Mouse (Mus musculus) liver, embryonic 11.5 days (tissue): ENCODE results near the gene Tns4. TPM values are rescaled to one million over a fixed set of nuclear protein-coding genes. Genes with fewer than 3 reads are reported as not detected.

Source experiments
- ATAC-seq: fragments of 200-750 bp; cut with Nextera tagmentation; replicated peaks from 2 replicates; pipeline ENCODE4 v1.8.0; 2017; ENCODE audit warnings: moderate number of reproducible peaks, mild to moderate bottlenecking, moderate TSS enrichment, moderate library complexity; ENCODE audit not compliant: low FRiP score
- DNase-seq: peaks from one replicate; pipeline ENCODE4 v3.0.0-alpha.2; 2017; ENCODE audit warnings: low spot score
- H3K27ac ChIP-seq: fragments of 300-500 bp; sonication (generic); 2 replicates; pipeline ENCODE4 v1.5.1; 2014; ENCODE audit warnings: mild to moderate bottlenecking, low read depth, low read length, control low read depth
- H3K27me3 ChIP-seq: fragments of 300-500 bp; sonication (generic); replicated peaks from 2 replicates; pipeline ENCODE4 v1.6.1; 2014; ENCODE audit warnings: low read length, mixed read lengths; ENCODE audit not compliant: control insufficient read depth, insufficient read depth
- H3K36me3 ChIP-seq: fragments of 300-500 bp; sonication (generic); 2 replicates; pipeline ENCODE4 v1.6.1; 2014; ENCODE audit warnings: mild to moderate bottlenecking, low read length, moderate library complexity, mixed read lengths; ENCODE audit not compliant: control insufficient read depth, insufficient read depth
- H3K4me1 ChIP-seq: fragments of 300-500 bp; sonication (generic); replicated peaks from 2 replicates; pipeline ENCODE4 v1.6.1; 2014; ENCODE audit warnings: low read length, mixed read lengths; ENCODE audit not compliant: control insufficient read depth, insufficient read depth
- H3K4me2 ChIP-seq: fragments of 300-500 bp; sonication (generic); 2 replicates; pipeline ENCODE4 v1.6.1; 2014; ENCODE audit warnings: mild to moderate bottlenecking, control low read depth, moderate library complexity
- H3K4me3 ChIP-seq: fragments of 300-500 bp; sonication (generic); 2 replicates; pipeline ENCODE4 v1.5.1; 2014; ENCODE audit warnings: low read depth, low read length, control low read depth
- H3K9ac ChIP-seq: fragments of 300-500 bp; sonication (generic); 2 replicates; pipeline ENCODE4 v1.6.1; 2014; ENCODE audit warnings: low read depth, low read length, control low read depth
- H3K9me3 ChIP-seq: fragments of 300-500 bp; sonication (generic); 2 replicates; pipeline ENCODE4 v1.6.1; 2016; ENCODE audit warnings: low read length, inconsistent platforms, mixed read lengths; ENCODE audit not compliant: control insufficient read depth
- WGBS: fragments of 180-500 bp; shearing (Covaris S2); extraction: QIAGEN DNeasy Blood & Tissue Kit; methylation state at CpG from one replicate; pipeline ENCODE4 v1.1.7; 2014; 5-methylcytosine and 5-hydroxymethylcytosine counted together
- polyA plus RNA-seq: library from polyadenylated mRNA; unstranded; fragments of >200 nt; fragmentation: Nextera tagmentation; extraction: Ambion mirVana; gene quantifications from 2 replicates; pipeline ENCODE4 v1.2.1, GENCODE M21; 2014

Gene Tns4
- polyA plus RNA-seq, 1 experiment from 2014 or later: not detected

GRCm38 (mm10) chr11:99073781-99074180 lies 15.3 kb downstream of the Tns4 start:
- 39% methylated on average over 5 of the region's 5 CpGs for WGBS
- Histone ChIP-seq H3K4me2 (no peak overlapping the region), H3K27ac (no peak overlapping the region), H3K4me3 (no peak overlapping the region), H3K9ac (no peak overlapping the region), H3K9me3 (no peaks in the 10 kb centered on the region), H3K27me3 (no peaks in the 10 kb centered on the region), H3K4me1 (no peaks in the 10 kb centered on the region), H3K36me3 (no peaks in the 10 kb centered on the region)
- no peak for DNase-seq
- ATAC-seq: no peak

DNA sequence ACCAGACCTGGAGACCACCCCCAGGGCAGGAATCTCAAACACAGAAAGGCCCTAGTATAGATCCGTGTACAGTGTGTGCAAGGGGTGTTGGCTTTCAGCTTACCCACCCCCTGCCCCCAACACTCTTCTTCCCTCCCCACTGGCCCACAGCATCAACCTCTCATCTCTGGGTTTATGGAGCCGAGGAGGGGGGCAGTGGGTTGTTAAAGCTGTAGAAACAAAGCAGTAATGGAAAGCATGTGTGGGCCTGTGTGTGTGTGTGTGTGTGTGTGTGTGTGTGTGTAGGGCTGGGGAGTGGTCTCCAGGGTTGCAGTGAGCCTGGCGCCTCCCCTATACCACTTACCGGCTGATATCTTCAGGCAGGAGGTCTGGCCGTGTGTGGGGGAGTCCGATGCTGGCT lies 17.2 kb downstream of the Tns4 start:
- WGBS: 22% methylated on average over 6 of the region's 6 CpGs
- H3K27me3 ChIP-seq: no peaks in the 10 kb centered on the region
- no peak overlapping the region for H3K4me3 ChIP-seq
- H3K36me3 ChIP-seq: no peaks in the 10 kb centered on the region
- DNase-seq (no peak), ATAC-seq (no peak; the same call in 1 of the 2 replicates)
- no peak overlapping the region for H3K4me2 ChIP-seq
- no peak overlapping the region for H3K27ac ChIP-seq
- no peak overlapping the region for H3K9ac ChIP-seq
- no peaks in the 10 kb centered on the region for H3K4me1 ChIP-seq
- H3K9me3 ChIP-seq: no peaks in the 10 kb centered on the region

GRCm38 (mm10) chr11:99068455-99068854 lies 20.7 kb downstream of the Tns4 start:
- no peak for DNase-seq
- ATAC-seq: no peak
- 72% methylated on average over 5 of the region's 5 CpGs for WGBS

DNA sequence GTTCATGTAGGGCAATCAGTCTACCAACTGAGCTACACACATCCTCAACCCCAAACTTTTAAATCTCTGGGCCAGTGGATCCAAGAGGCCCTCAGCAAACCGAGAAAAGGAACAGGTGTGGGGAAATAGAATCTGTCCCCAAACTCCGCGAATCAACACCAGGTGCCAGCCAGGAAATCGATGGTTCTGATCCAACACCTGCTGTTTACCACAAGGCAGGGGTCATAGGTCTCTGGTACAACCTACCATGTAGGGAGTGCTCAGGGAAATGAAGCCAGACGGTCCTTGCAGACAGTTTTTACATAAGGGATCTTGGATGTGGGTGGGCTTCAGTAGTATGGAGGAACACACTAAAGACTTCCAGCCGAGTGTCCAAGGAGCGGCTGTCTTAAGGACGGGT lies 21.5 kb downstream of the Tns4 start:
- H3K27me3 ChIP-seq: no peaks in the 10 kb centered on the region

More at GRCm38 (mm10) chr11:99068455-99068854, 20.7 kb downstream of the Tns4 start:
- no peaks in the 10 kb centered on the region for H3K27me3 ChIP-seq
- no peak overlapping the region for H3K4me2 ChIP-seq
- no peaks in the 10 kb centered on the region for H3K9me3 ChIP-seq
- H3K36me3 ChIP-seq: no peaks in the 10 kb centered on the region
- H3K27ac ChIP-seq: no peak overlapping the region
- no peak overlapping the region for H3K9ac ChIP-seq
- H3K4me3 ChIP-seq: no peak overlapping the region
- peaks cover 4% of the 10 kb centered on the region; the same call in 1 of the 2 replicates for H3K4me1 ChIP-seq

GRCm38 (mm10) chr11:99065979-99066378 lies 23.1 kb downstream of the Tns4 start:
- DNase-seq (no peak), ATAC-seq (no peak)
- no peak overlapping the region for H3K4me3 ChIP-seq
- 0 out of 2 replicates have a peak overlapping the region, but pooled peaks have one; percentile 10 for H3K27ac ChIP-seq
- H3K4me1 ChIP-seq: peaks cover 4% of the 10 kb centered on the region; the same call in 1 of the 2 replicates
- no peaks in the 10 kb centered on the region for H3K27me3 ChIP-seq
- no peaks in the 10 kb centered on the region for H3K9me3 ChIP-seq
- no peak overlapping the region for H3K9ac ChIP-seq
- no peak overlapping the region for H3K4me2 ChIP-seq
- H3K36me3 ChIP-seq: no peaks in the 10 kb centered on the region
- WGBS: 15% methylated on average over 2 of the region's 2 CpGs

More for the DNA sequence above, 21.5 kb downstream of the Tns4 start:
- H3K4me2 ChIP-seq: no peak overlapping the region
- no peak overlapping the region for H3K4me3 ChIP-seq
- no peaks in the 10 kb centered on the region for H3K9me3 ChIP-seq
- H3K4me1 ChIP-seq: peaks cover 4% of the 10 kb centered on the region; the same call in 1 of the 2 replicates
- 77% methylated on average over 8 of the region's 8 CpGs for WGBS
- H3K9ac ChIP-seq: no peak overlapping the region
- DNase-seq (no peak), ATAC-seq (no peak)
- no peak overlapping the region for H3K27ac ChIP-seq
- H3K36me3 ChIP-seq: no peaks in the 10 kb centered on the region

DNA sequence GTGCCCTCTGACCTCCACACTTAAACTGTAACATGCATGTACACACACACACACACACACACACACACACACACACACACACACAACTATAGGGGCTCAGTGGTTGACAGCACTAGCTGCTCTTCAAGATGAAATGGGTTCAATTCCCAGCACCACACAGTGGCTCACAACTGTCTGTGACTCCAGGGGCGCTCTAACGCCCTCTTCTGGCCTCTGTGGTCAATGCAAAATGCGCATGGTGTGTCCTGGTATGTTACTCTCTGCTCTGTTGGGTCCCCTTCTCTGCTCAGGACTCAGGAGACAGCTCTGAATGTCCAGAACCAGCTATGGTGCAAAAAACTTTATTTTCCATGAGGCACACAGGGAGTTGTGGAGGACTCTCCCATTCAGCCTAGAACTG lies 23.8 kb downstream of the Tns4 start:
- Histone ChIP-seq H3K36me3 (no peaks in the 10 kb centered on the region), H3K4me1 (peaks cover 4% of the 10 kb centered on the region; the same call in 1 of the 2 replicates), H3K9me3 (no peaks in the 10 kb centered on the region), H3K27ac (0 out of 2 replicates have a peak overlapping the region, but pooled peaks have one; percentile 10), H3K4me2 (no peak overlapping the region), H3K9ac (no peak overlapping the region), H3K4me3 (no peak overlapping the region), H3K27me3 (no peaks in the 10 kb centered on the region)
- ATAC-seq (no peak; the same call in 1 of the 2 replicates), DNase-seq (no peak)
- WGBS: 66% methylated on average over 3 of the region's 3 CpGs

DNA sequence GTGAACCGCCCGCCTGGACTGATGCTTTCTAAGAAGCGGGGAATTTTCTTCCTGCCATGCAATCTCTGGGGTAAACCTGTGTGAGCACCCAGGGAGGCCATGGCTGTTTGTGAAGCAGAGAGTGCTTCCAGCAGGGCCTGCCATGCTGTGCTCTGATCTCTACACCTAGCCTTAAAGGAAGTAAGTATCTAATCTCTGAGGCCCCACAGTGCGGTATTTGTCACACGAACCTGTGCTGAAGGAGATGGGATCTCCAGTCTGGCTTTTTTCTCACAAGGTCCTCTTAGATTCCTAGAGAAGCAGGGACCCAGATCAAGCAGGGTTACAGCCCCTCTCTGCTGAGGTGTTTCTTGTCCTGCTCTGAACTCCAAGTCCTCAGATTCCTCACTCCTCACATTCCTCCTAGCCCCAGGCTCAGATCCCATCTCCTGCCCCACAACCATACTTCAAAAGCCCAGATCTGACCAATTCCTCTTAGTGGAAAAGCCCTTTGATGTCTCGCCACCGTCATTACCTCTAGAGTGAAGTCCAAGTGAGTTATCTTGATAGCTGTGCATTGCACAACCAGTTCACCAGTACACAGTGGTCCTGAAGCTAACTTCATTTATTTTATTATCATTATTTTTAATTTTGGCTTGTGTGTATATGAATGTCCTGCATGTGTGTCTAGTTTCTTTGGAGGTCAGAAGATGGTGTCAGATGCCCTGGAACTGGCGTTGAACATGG lies 25.5 kb downstream of the Tns4 start:
- no peak overlapping the region for H3K4me3 ChIP-seq
- no peak overlapping the region for H3K4me2 ChIP-seq
- H3K27me3 ChIP-seq: no peaks in the 10 kb centered on the region
- H3K9ac ChIP-seq: no peak overlapping the region
- H3K9me3 ChIP-seq: no peaks in the 10 kb centered on the region
- ATAC-seq (no peak), DNase-seq (no peak)
- no peaks in the 10 kb centered on the region for H3K36me3 ChIP-seq
- H3K4me1 ChIP-seq: peaks cover 4% of the 10 kb centered on the region; the same call in 1 of the 2 replicates
- peak overlapping the region; percentile 17; the same call in 1 of the 2 replicates for H3K27ac ChIP-seq
- 32% methylated on average over 8 of the region's 8 CpGs for WGBS

GRCm38 (mm10) chr11:99062661-99063060 lies 26.4 kb downstream of the Tns4 start:
- H3K9ac ChIP-seq: no peak overlapping the region
- DNase-seq: no peak
- no peak overlapping the region for H3K4me3 ChIP-seq
- WGBS: 73% methylated on average over 7 of the region's 7 CpGs
- H3K27ac ChIP-seq: no peak overlapping the region
- ATAC-seq: no peak
- peaks cover 4% of the 10 kb centered on the region; the same call in 1 of the 2 replicates for H3K4me1 ChIP-seq
- H3K9me3 ChIP-seq: no peaks in the 10 kb centered on the region
- H3K36me3 ChIP-seq: no peaks in the 10 kb centered on the region
- H3K27me3 ChIP-seq: no peaks in the 10 kb centered on the region
- H3K4me2 ChIP-seq: no peak overlapping the region

DNA sequence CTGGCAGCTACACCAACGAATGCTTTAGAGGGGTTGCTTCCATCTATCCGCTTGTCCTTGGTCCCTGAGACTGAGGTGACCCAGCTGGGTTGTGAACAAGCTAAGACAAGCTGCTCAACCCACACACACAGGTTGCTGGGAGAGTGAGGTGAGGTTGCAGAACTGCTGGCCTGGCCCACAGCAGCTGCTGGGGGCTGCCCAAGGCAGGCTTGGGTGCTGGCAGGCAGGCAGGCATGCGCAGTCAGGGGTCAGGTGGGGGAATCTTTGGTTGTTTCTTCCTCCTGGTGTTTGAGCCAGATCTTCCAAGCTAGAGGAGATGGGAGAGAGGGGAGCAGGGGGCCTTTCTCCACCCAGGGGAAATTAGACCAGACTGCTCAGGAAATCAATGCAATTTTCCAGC lies 28.7 kb downstream of the Tns4 start:
- no peak for ATAC-seq
- Histone ChIP-seq H3K36me3 (no peaks in the 10 kb centered on the region), H3K4me2 (no peak overlapping the region), H3K4me3 (no peak overlapping the region), H3K27me3 (no peaks in the 10 kb centered on the region), H3K9me3 (no peaks in the 10 kb centered on the region), H3K27ac (no peak overlapping the region), H3K9ac (no peak overlapping the region), H3K4me1 (no peaks in the 10 kb centered on the region; the same call in 1 of the 2 replicates)
- DNase-seq: no peak
- 87% methylated on average over 3 of the region's 3 CpGs for WGBS
